Mouse (Mus musculus): Measurements from ENCODE around the gene Prss28.

GRCm38 (mm10) chr17:25322930-25323329 lies 14.5 kb downstream of the Prss28 start:
- TF ChIP-seq CTCF (IDR thresholded peaks at IDR 0.05; ENCODE audit: extremely low read depth, insufficient read length, insufficient replicate concordance, low read depth, low read length) (no peak), POLR2A (IDR thresholded peaks at IDR 0.05; ENCODE audit: low read depth, low read length) (no peak)

Data from small intestine, adult 2 months (tissue).